Mouse (Mus musculus) heart, embryonic 11.5 days (tissue): ENCODE measurements around the gene Vmn2r47. TPM values are rescaled to one million over a fixed set of nuclear protein-coding genes. Genes with fewer than 3 reads are reported as not detected.
"Not testable (repeated sequence)": the region's sequence is repeated elsewhere in the genome, so short reads cannot be mapped to it uniquely, and the experiment has no call there.

ENCODE experiments used
- ATAC-seq: fragments of 200-750 bp; cut with Nextera tagmentation; replicated peaks from 2 replicates; pipeline ENCODE4 v1.8.0; 2017; ENCODE audit warnings: moderate library complexity; ENCODE audit not compliant: insufficient number of reproducible peaks, low FRiP score, low TSS enrichment
- H3K27ac ChIP-seq: fragments of 300-500 bp; sonication (generic); 2 replicates; pipeline ENCODE4 v1.5.1; 2014; ENCODE audit warnings: mild to moderate bottlenecking, low read depth, low read length
- H3K27me3 ChIP-seq: fragments of 300-500 bp; sonication (generic); 2 replicates; pipeline ENCODE4 v1.6.1; 2014; ENCODE audit warnings: mild to moderate bottlenecking, low read length, mixed read lengths; ENCODE audit not compliant: control insufficient read depth, insufficient read depth
- H3K36me3 ChIP-seq: fragments of 300-500 bp; sonication (generic); 2 replicates; pipeline ENCODE4 v1.6.1; 2014; ENCODE audit warnings: mild to moderate bottlenecking, low read length, moderate library complexity, mixed read lengths; ENCODE audit not compliant: control insufficient read depth, insufficient read depth
- H3K4me1 ChIP-seq: fragments of 300-500 bp; sonication (generic); 2 replicates; pipeline ENCODE4 v1.6.1; 2014; ENCODE audit warnings: low read length; ENCODE audit not compliant: control insufficient read depth, insufficient read depth
- H3K4me2 ChIP-seq: fragments of 300-500 bp; sonication (generic); 2 replicates; pipeline ENCODE4 v1.6.1; 2014; ENCODE audit warnings: mild to moderate bottlenecking, moderate library complexity
- H3K4me3 ChIP-seq: fragments of 300-500 bp; sonication (generic); 2 replicates; pipeline ENCODE4 v1.5.1; 2014; ENCODE audit warnings: low read depth, low read length
- H3K9ac ChIP-seq: fragments of 300-500 bp; sonication (generic); 2 replicates; pipeline ENCODE4 v1.6.1; 2014; ENCODE audit warnings: mild to moderate bottlenecking, low read depth, low read length, moderate library complexity
- H3K9me3 ChIP-seq: fragments of 300-500 bp; sonication (generic); replicated peaks from 2 replicates; pipeline ENCODE4 v1.6.1; 2016; ENCODE audit warnings: low read length; ENCODE audit not compliant: control insufficient read depth
- WGBS: fragments of 180-500 bp; shearing (Covaris S2); extraction: QIAGEN DNeasy Blood & Tissue Kit; methylation state at CpG from one replicate; pipeline ENCODE4 v1.1.7; 2014; ENCODE audit not compliant: insufficient replicate concordance; 5-methylcytosine and 5-hydroxymethylcytosine counted together
- polyA plus RNA-seq: library from polyadenylated mRNA; unstranded; fragments of >200 nt; fragmentation: Nextera tagmentation; extraction: Ambion mirVana; gene quantifications from 2 replicates; pipeline ENCODE4 v1.2.1, GENCODE M21; 2014

Gene Vmn2r47
- not detected in 2 replicates for polyA plus RNA-seq

GRCm38 (mm10) chr7:9841225-9841624 is at the start of gene Vmn2r47:
Gene Vmn2r47 (minus strand): TSS chr7:9841325.
- H3K4me3 ChIP-seq, H3K4me1 ChIP-seq, ATAC-seq, H3K27ac ChIP-seq, H3K27me3 ChIP-seq, H3K9ac ChIP-seq, H3K36me3 ChIP-seq, H3K9me3 ChIP-seq, H3K4me2 ChIP-seq: not testable (repeated sequence)
- no CpG with 5 or more reads among the region's 1 CpGs for WGBS

GRCm38 (mm10) chr7:9770471-9770870 is 70.7 kb downstream of the Vmn2r47 start, which contains the start of gene Vmn2r46:
Gene Vmn2r46 (minus strand): TSS chr7:9770571.
- ATAC-seq, H3K4me3 ChIP-seq, H3K4me1 ChIP-seq, H3K9ac ChIP-seq, H3K27me3 ChIP-seq, H3K9me3 ChIP-seq, H3K36me3 ChIP-seq, H3K27ac ChIP-seq, H3K4me2 ChIP-seq: not testable (repeated sequence)
- no CpG with 5 or more reads among the region's 1 CpGs for WGBS

Other genes with a start within 250 kb of the Vmn2r47 start
- not detected in 2 replicates for gene Vmn2r46, start 70.8 kb downstream of the Vmn2r47 start, polyA plus RNA-seq
- not detected in 2 replicates for gene Vmn2r48, start 112.3 kb upstream of the Vmn2r47 start, polyA plus RNA-seq
- not detected in 2 replicates for gene Vmn2r49, start 150.9 kb upstream of the Vmn2r47 start, polyA plus RNA-seq
- gene Vmn2r50, start 212.0 kb upstream of the Vmn2r47 start, polyA plus RNA-seq: not detected in 2 replicates